Comparison of ENCODE assay signal across 8 mouse cellular contexts in genomic region chr2:158767742-158768339, GRCm38 (mm10). TPM values are rescaled to one million over a fixed set of nuclear protein-coding genes. Genes with fewer than 3 reads are reported as not detected.
A peak's percentile ranks its signal among the peaks of the same experiment; 100 is the strongest.
DNase-seq lines count a peak whose midpoint lies in the region; ATAC-seq lines count a peak whose summit lies in the region.

Gene Fam83d, plus strand, starts transcription at chr2:158768093.

- H3K27me3 ChIP-seq in lung, embryonic 16.5 days (ENCODE audit: control insufficient read depth, insufficient read depth, low read depth, low read length) = no peaks in the 10 kb centered on the region

- H3K9ac ChIP-seq in lung, embryonic 16.5 days (ENCODE audit: low read length) = peak within 1 kb of the TSS; percentile 88

- H3K4me3 ChIP-seq in lung, embryonic 16.5 days (ENCODE audit: low read length) = peak within 1 kb of the TSS; percentile 88

- H3K27ac ChIP-seq in lung, embryonic 16.5 days (ENCODE audit: low read length) = peak within 1 kb of the TSS; percentile 78

- no peaks in the 10 kb centered on the region for H3K9me3 ChIP-seq in lung, embryonic 16.5 days (ENCODE audit: control insufficient read depth, low read length)

- peak within 1 kb of the TSS; percentile 95 for H3K4me2 ChIP-seq in lung, embryonic 16.5 days (ENCODE audit: low read depth, low read length)

- peaks cover 37% of the 10 kb centered on the region for H3K4me1 ChIP-seq in lung, embryonic 16.5 days (replicated peaks; ENCODE audit: control insufficient read depth, insufficient read depth, low read length)

- peak; percentile 94 for DNase-seq in MEL-GATA-1-ER (ENCODE audit: extremely low read depth, low read depth)
- DNase-seq in cerebellum, adult 8-10 months = peak; percentile 55
- peak; percentile 97 for DNase-seq in forelimb bud, embryonic 11.5 days (ENCODE audit: low read depth, low spot score)
- peak; percentile 92 for DNase-seq in layer of hippocampus, adult 9-10 months (ENCODE audit: low spot score)
- peak; percentile 86 for DNase-seq in ovary, postnatal 10 days (ENCODE audit: low spot score)
- DNase-seq in thymus, postnatal 10 days (ENCODE audit: low spot score in 2 of 2) = peak; percentile 97

- ATAC-seq in hematopoietic stem cell, adult 5-6 weeks (replicated peaks in 1 of 2; ENCODE audit: insufficient read depth in 1 of 2, low FRiP score in 2 of 2, low TSS enrichment in 1 of 2, low read depth in 1 of 2, poor library complexity in 2 of 2, severe bottlenecking in 2 of 2) = peak; percentile 96 to 99
- peak; percentile 99 for ATAC-seq in lung, embryonic 16.5 days (ENCODE audit: low read depth)

- no peaks in the 10 kb centered on the region for H3K36me3 ChIP-seq in lung, embryonic 16.5 days (ENCODE audit: control insufficient read depth, insufficient read depth, low read length)

- WGBS in lung, embryonic 16.5 days = 0% methylated on average over 45 of the region's 48 CpGs

RNA-seq across cellular contexts. Expression of gene Fam83d, which starts in this region (rescaled TPM):
- total RNA-seq in hematopoietic stem cell, adult 5-6 weeks (2017) = 3.5 and 6.6 TPM in 2 replicates
- 60.1 and 63.1 TPM in 2 replicates for polyA plus RNA-seq in lung, embryonic 16.5 days (2015; fragmentation: Nextera tagmentation; extraction: Ambion mirVana)

Comparison
In these comparisons a context has a peak if more than half of its experiments do, and no peak if none do; other contexts are left out.
1. Peak in every context shown above with its lines: DNase-seq, ATAC-seq, H3K4me3 ChIP-seq and H3K27ac ChIP-seq.